Mouse (Mus musculus) testis, postnatal 10 days (tissue): ENCODE data around the gene Slc26a3.

Experiments used
- DNase-seq: peaks from one replicate; pipeline ENCODE4 v3.0.0; 2021; ENCODE audit warnings: low spot score

Gene Slc26a3

GRCm38 (mm10) chr12:31390571-31390970 is at the start of gene Slc26a3:
Slc26a3 (plus strand) TSS chr12:31390871.
- DNase-seq: no peak

DNA sequence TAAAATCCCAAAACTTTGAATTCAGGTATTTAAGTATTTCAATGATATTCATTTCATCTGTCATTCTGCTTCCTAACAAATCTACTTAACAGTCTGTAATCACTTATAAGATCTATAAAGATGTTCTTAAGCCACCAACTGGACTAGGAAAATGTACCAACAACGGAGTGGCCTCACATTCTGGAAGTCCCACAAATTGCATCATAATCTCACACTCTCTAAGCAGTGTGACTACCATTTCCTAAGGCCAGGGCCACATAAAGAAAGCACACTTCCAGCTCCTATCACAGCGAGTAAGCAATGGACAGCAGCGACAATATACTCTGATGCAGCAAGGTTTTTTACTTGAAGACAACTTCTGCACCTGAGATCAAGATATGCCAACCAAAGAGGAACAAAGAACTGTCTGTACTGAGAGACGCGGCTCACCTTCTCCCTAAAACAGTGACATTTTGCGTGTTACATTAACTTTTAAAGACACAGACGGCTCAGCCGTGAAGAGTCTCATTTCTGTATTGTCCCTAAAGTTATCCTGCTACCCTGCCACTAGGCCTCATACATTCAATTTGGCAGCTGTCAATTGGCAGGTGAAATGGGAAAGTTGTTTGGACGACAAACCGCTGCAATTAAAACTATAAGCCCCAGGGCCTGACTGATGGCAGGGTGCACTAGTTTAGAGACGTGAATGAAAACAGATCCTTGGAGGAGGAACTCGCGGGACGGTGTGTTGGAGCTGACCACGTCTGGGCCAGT is 40.3 kb upstream of the Slc26a3 start:
- no peak for DNase-seq

GRCm38 (mm10) chr12:31350944-31351928 is 39.4 kb upstream of the Slc26a3 start, which contains the start of gene Dld:
Dld (minus strand) TSS chr12:31351453.
- DNase-seq: peak; percentile 97

GRCm38 (mm10) chr12:31366428-31366827 is 24.2 kb upstream of the Slc26a3 start:
- no peak for DNase-seq

DNA sequence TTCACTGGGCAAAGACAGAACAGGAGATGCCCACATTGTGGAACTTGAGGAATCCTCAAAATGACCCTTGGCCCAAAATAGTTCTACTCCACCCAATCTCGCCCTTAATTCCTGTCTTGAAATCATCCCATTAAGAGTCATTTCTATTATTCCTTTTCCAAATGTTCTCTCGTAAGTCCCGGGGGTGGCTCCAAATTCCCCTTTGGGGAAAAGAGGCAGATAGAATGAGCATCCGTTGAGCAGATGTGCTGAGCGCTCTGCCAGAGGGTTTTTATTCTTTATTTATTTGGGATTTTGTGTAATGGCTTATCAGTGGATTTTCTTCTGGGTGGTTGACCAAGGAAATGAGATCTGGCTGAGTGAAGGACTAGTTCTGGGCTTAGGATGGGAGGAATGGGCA is 22.9 kb upstream of the Slc26a3 start:
- peak; percentile 53 for DNase-seq

DNA sequence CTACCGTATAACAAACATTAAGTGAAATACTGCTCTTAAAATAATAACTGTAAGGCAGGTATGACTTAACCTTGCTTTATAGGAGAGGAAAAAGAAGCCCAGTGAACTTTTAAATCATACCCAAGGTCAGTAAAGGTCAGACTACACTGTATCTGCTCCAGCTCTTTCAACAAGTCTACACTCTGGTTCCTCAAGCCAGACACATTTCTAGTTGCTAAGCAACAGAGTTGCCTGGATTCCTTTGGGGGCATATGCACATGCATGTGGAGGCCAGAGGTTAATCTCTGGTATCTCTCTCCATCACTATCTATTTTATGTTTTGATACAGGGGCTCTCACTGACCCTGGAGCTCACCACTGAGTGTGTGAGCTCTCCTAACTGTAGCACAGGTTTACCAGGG is 21.6 kb upstream of the Slc26a3 start:
- no peak for DNase-seq

- DNase-seq: no peak
Measured at GRCm38 (mm10) chr12:31369656-31370055, 21.0 kb upstream of the Slc26a3 start.

DNA sequence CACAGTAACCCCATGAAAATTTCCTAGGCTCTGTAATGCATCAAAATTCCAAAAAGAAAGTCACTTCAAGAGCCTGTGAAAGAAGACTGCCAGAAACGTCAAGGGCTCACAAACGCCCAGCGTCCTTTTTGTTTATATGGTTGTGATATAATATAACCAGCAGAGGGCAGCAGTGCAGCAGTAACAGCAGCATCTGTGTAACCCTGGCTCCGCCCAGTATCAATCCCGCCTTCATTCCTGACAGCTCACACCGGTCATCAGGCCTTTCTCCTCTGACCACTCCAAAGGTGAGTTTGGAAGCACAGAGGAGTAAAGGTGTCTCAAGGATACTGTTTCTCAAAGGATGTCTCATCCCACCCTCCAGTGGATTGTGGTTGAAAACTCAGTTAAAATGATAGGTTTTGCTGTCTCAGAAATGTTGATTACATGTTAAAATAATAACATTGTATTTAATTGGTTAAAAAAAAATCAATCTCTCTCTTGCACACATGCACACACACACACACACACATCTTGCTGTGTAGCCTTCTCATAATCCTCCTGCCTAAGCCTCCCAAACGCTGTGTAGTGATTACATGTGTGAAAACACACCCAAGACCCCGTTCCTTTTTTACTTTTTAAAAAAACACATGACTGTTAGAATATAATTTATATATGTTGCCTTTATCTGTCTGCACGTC is 15.9 kb upstream of the Slc26a3 start:
- peak; percentile 71 for DNase-seq

DNA sequence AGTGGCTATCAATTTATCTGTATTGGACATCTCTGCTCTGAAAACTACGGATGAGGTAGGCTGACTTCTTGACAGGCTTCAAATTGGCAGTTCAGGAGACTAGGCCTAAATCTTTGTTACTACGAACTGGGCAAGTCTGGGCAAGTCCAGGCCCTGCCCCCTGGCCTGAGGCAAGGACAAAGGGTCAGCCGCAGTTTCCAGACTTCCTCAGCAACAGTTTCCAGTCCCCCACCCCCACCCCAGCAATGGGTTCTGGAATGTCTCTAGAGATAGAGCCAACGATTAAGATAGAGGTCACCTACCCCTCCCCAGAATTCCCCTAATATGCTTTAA is 15.4 kb upstream of the Slc26a3 start:
- no peak for DNase-seq

DNA sequence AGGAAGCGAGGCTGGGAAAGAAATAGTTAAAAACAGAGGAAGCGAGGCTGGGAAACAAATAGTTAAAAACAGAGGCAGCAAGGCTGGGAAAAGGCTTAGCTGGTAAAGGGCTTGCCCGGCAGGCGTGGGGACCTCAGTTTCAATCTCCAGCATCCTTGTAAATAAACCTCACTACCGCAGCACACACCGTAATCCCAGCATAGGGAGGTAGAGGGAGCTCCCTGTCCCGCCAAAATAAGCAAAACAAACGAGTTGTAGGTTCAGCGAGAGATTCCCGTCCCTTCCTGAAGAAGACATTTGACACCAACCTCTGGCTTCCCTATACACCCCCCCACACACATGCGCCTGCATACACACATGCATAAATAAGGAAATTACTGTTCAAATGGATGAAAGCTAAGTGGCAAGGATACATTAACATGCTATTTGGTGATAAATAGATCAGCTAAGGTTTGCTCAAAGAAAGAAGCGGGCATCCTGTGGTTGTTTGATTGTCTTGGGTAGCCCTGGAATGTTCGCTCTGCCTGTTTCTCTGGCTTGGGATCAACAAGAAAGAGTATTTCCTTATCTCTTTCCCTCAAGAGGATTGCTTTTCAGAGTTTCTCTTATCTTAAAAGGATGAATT is 14.2 kb upstream of the Slc26a3 start:
- no peak for DNase-seq

GRCm38 (mm10) chr12:31377241-31377640 is 13.4 kb upstream of the Slc26a3 start:
- no peak for DNase-seq

- peak; percentile 49 for DNase-seq
Measured at GRCm38 (mm10) chr12:31380878-31381277, 9.8 kb upstream of the Slc26a3 start.

DNA sequence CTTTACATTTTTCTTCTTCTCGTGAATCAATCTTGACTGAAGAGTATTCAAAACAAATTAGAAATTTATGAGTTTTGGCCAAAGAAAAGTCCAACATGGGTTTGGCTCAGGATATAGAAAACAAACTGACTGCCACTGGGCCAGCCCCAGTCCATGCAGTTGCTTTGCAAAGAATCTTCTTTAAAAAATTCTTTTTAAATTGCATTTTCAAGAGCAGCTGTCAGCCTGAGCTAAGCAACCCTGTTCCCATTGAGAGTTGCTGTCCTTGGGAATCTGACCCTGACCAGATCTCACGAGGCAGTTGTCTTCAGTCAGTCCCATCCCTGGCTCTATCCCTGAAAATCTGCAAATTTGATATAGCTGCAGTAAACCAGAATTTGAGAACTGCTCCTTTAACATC is 8.2 kb upstream of the Slc26a3 start:
- no peak for DNase-seq

DNA sequence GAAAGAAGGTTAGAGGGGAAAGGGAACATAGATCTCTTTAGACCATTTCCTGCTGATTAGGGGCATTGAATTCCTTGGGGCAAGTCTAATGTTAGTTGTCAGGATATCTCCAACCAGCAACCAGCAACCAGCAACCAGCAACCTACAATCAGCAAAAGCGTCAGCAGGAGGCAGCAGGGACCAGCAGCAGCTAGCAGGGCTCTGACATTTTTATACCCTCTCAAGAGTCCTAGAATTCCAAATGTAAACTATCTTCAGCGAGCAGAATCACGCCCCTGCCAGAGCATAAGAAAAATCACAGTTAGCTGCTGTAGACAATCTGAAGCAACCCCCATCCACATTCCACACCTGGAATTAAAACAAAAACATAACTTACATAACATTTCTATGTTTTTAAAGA is 3.4 kb upstream of the Slc26a3 start:
- DNase-seq: no peak

DNA sequence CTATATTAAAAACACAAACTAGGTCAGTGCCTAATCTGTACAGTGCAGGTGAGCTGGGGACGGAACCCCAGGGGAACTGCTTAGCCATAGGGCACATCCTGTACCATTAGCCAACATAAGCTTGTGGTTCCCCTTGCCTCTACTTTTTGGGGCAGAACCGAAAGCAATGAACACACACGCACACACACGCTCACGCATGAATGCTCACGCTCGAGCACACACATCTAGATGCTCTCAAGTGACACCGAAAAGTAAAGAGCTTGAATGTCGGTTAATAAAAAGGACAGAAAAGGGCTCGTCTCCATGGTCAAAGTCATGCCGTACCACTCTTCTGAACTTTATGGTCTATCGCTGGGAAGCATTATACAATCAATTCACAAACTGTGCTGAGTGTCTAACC is 1.0 kb downstream of the Slc26a3 start:
- DNase-seq: no peak

- no peak for DNase-seq
Measured at GRCm38 (mm10) chr12:31395895-31396294, 5.2 kb downstream of the Slc26a3 start.

- no peak for DNase-seq
Measured at GRCm38 (mm10) chr12:31397709-31398108, 7.0 kb downstream of the Slc26a3 start.

GRCm38 (mm10) chr12:31400821-31401220 is 10.2 kb downstream of the Slc26a3 start:
- DNase-seq: no peak

GRCm38 (mm10) chr12:31401930-31402329 is 11.3 kb downstream of the Slc26a3 start:
- DNase-seq: no peak

GRCm38 (mm10) chr12:31404575-31405240 is 14.0 kb downstream of the Slc26a3 start:
- no peak for DNase-seq

DNA sequence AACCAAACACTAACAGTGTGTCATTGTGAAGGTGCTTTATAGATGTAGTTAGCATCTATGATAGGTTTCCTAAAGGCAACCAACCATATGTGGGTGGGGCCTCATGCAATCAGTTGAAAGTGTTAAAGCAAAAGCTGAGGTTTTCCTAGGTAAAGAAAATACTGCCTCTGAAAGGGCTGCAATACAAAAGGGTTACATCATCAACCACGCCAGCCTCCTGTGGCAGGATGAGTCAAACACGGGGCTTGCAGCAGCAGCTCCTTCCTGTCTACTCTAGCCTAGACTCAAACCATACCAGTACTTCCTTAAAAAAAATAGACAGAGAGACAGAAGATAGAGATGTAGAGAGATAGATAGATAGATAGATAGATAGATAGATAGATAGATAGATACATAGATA is 25.3 kb downstream of the Slc26a3 start:
- no peak for DNase-seq
